Mouse (Mus musculus): ENCODE results near the gene Atg7. TPM values are rescaled to one million over a fixed set of nuclear protein-coding genes. Genes with fewer than 3 reads are reported as not detected.

Gene Atg7
- polyA plus RNA-seq, 1 experiment = 18.4 TPM

- no peak for DNase-seq (ENCODE audit: extremely low spot score in 1 of 2, low spot score in 1 of 2)
Measured at GRCm38 (mm10) chr6:114847582-114848174, 204.8 kb downstream of the Atg7 start.

DNA sequence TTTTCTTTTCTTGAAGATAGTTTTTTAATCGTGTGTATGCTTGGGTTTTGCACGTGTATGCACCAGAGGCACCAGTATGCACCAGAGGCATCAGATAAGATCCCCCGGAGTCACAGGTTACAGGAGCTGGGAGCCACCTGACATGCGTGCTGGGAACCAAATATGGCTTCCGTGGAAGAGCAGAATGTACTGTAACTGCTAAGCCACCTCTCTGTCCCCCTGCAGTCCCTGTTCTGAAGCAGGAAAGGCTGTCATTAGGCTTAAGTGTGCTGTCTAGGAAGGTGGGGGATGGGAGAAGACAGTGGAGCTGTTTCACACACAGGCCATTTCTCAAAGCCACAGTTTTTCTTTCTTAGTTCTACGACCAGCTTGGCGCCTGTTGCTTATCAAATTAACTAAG is 205.9 kb downstream of the Atg7 start:
- DNase-seq (ENCODE audit: extremely low spot score in 1 of 2, low spot score in 1 of 2) = no peak

DNA sequence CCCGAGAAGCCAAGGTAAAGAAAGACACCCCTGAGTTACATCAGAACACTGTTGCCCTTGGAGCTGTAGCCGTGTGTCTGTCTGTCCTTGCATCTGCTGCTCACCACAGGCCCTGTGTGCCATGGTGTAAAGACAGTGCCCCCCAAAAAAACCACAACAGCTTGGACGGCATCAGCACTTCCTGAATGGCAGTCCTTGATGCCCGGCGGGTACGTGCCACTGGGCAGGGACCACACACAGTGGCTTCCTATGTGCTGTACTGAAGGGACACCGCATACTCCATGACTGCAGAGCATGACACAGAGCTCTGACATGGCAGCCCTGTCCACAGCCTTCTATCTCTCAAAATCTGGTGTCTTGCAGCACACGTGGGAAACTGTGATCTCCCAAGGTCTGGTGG is 206.9 kb downstream of the Atg7 start:
- no peak for DNase-seq (ENCODE audit: extremely low spot score in 1 of 2, low spot score in 1 of 2)

DNA sequence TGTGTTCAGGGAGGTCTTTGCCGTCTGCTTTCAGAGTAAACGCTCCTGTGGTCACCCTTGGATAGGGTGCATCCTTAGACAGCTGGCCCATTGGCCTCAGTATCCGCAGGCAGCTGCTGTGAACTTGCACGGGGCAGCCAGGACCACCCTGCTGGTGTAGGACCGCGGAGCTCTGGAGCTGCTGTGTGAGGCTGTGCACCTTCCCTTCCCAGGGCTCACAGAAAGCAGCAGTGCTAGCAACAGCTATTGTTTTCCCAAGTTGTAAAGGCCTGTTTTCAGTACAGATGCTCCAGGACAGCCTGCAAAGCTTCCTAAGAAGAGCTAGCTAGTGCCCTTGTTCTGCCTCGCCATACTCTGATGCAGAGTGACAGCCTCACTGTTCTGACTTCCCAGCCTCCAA is 208.8 kb downstream of the Atg7 start:
- no peak for DNase-seq (ENCODE audit: extremely low spot score in 1 of 2, low spot score in 1 of 2)

DNA sequence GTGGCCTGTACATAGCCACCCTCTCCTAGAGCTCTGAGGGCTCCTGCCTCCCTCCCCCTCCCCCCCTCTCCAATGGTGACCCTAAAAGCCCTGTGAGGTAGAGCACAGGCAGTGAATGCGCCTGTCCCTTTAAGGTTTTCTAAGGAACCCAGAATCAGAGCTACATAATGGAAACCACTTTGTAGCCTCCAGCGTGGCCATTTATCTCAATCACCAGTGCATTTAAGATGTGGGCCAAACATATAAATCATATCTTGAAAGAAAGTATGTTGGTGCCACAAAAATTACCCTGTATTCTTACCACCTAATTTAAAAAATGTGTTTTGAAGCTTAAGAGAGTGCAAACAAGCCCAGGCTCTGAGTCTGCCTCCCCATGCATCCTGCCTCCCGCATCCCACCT is 209.8 kb downstream of the Atg7 start:
- no peak for DNase-seq (ENCODE audit: extremely low spot score in 1 of 2, low spot score in 1 of 2)

GRCm38 (mm10) chr6:114854368-114854767 is 211.5 kb downstream of the Atg7 start:
- no peak for DNase-seq (ENCODE audit: extremely low spot score in 1 of 2, low spot score in 1 of 2)

DNA sequence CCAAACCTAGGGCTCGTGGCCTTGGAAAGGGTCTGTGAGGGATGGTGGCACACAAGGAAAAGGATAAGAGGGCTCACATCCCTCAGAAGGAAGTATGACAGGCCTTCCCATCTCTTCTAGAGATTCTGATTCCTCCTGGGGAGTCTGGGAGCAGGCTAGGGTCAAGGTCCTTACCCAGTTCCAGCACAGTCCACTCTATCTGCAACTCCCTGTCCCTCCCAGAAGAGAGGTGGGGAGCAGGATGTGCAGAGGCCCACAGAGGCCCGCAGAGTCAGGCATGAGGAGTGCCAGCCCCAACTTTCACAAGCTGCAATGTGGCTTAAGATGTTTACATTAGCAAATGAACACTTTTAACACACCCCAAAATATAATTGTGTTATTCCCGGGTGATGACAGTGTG is 212.7 kb downstream of the Atg7 start:
- no peak for DNase-seq (ENCODE audit: extremely low spot score in 1 of 2, low spot score in 1 of 2)

DNA sequence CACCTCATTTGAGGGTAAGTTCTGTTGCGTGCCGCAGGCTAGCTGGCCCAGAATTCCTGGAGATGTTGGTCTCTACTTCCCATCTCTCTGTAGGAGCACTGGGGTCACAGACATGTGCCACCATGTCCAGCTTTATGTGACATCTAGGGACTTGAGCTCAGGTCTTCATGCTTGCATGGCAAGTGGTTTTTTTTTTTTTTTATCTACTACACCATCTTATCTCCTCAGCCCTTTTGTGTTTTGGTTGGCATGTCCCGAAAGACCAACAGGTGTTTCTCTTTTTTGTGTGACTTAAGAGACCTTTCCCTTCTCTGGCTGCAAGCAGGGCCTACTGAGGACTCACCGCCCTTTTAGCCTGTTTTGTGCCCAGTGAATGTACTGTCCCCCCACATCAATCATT is 213.6 kb downstream of the Atg7 start:
- DNase-seq (ENCODE audit: extremely low spot score in 1 of 2, low spot score in 1 of 2) = no peak

DNA sequence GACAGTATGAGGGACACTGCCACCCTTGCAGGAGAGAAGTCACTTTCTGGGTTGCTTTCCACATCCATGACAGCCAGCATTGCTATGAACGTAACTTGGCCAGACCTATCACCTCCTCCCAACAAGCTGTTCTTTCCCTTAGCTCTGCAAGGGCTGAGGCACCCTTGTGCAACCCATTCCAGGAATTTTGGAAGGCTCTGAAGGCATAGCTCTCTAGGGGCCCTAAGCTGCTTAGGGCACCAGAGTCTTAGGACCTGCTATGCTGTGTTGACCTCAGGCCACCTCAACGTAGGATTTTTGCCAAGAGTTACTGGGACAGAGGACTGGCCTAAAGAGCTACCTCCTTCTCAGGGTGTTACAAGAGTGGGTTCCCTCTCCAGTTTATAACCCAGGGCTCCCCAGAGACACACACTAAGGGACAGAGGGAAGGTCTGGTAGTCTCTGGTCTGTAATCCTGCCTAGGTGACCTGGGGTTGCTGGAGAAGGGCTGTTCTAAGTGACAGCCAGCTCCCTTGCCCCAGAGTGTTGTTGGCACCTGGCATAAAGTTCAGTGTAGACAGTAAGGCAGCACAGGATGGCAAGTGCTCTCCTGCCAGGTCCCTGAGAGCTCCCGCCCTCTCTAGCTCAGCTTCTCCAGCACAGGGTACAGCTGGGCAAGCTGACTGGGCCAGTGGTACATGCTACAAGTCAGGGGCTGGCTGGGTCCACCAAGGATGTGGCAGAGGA is 215.3 kb downstream of the Atg7 start:
- DNase-seq (ENCODE audit: extremely low spot score in 1 of 2, low spot score in 1 of 2) = peak; percentile 30 to 55

DNA sequence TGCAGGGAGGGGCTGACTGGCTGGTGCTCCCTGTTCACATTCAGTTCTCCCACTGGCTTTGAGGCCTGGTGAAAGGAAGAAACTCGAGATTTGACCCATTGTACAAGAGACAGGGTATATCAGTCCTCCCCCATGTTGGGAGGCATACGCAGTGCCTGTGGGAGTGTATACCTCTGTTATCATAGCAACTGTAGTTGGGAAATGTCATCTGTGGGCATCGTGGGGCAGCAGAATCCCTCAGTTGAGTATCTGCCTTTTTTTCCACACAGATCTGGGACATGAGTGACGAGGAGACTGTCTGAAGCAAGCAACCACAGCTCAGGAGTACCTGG is 215.8 kb downstream of the Atg7 start:
- DNase-seq (ENCODE audit: extremely low spot score in 1 of 2, low spot score in 1 of 2) = peak in 1 of 2 experiments; percentile 28

DNA sequence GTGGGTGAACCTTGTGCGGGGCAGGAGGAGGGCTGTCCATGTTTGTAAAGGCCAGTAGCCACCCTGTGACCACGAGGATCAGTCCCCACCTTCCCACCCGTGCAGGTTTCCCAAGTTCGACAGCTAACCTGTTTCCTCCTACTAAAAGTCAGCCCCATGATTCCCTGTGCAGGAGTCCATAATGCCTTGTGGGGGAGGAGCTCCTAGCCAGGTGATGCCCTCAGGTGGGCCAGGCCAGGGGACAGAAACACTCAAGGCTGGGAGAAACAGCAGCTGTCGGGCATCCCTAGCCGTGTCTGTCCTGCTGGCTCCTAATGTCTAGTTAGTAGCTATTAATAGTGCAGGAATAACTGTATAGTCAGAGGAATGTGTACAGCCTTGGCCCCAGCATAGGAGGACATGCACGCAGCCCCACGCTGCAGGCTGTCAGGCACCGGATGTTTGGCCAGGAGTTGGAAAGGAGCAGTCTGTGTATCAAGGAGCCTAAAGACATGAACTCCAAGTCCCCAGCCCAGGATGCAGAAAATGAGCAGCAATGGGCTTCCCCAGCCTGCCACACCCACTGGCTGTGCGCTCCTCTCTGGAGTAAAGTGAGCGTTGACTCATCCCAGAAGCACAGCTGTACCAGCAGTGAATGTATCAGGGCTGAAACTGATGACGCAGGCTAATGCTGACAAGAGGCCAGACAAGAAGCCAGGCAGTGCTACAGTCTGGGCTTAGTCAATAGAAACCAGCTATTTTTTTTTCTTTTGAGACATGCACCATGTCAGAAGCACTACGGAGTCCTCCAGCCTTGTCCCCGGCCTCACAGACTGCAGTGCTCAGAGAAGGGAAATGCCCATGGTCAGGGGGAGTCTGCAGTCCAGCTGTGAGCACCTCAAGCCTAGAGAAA is 218.0 kb downstream of the Atg7 start:
- DNase-seq (ENCODE audit: extremely low spot score in 1 of 2, low spot score in 1 of 2) = peak in 1 of 2 experiments; percentile 74

DNA sequence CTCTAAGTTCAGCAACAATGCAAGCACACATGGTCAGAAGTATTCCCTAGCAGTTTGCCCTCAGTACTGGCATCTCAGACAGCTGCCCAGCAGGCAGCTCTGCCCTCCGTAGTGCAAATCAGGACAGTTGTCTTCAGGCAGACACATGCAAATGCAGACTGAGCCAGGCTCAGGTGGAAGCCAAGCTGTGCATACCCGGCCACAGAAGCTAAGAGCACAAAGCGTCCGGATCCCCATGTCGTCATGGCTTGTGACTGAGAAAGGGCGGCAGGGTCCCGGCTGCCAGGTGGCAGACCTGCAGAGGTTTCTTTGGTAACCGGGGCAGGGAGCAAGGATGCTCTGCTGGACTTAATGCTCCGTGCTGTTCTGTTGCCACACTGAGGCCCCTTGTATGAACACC is 218.7 kb downstream of the Atg7 start:
- DNase-seq (ENCODE audit: extremely low spot score in 1 of 2, low spot score in 1 of 2) = no peak

DNA sequence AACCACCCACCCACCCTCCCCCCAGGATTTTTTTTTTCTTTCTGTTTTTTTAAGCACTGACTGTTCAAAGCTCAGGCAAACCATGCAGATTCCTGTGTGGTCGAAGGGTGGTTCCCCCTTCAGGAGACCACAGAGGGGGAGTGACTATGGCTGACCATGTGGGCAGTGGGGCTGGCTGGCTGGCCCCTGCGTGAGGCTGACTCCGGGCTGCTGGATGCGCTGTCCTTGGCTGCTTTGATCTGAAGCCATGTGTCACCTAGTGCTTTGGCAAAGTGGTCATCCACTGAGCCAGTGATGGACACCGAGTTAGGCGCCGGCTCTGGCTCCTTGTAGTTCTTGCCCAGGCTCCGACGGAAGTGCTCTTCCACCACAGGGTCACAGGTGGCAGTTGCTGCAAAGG is 219.1 kb downstream of the Atg7 start:
- DNase-seq (ENCODE audit: extremely low spot score in 1 of 2, low spot score in 1 of 2) = no peak

DNA sequence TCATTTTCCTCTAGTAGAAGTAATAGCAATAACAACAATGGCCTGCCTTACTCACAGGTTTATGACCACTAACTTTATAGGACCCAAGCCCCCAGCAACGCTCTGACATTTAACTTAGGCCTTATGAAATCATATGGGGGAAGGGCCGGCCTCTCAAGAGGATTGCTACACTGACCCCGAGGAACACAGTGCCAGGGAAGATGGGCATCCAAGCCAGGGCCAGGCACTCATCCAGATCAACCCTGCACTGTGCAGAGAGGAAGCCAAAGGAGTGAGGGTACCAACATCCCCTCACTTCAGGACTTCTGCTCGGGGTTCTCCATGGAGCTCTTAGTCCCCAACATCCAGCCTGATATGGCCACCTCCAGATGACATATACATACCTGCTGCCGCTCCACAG is 220.6 kb downstream of the Atg7 start:
- no peak for DNase-seq (ENCODE audit: extremely low spot score in 1 of 2, low spot score in 1 of 2)

DNA sequence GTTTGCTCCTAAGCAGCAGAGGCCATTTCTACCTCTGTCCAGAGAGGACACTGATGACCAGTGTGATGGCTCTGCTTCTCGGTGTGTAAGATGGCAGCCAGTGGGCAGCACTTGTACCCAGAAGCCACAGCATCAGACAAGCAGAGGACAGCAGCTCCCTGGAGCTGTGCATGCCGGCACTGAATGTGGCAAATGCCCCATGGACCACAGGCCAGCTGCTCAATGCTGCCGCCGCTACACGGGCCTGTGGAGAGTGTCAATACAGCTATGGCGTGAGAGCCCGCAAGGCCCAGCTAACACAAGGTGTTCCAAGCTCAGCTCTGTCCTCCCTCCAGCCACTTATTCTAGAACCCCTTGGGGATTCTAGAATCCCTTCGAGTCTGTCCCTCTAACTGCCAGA is 221.5 kb downstream of the Atg7 start:
- no peak for DNase-seq (ENCODE audit: extremely low spot score in 1 of 2, low spot score in 1 of 2)

- DNase-seq (ENCODE audit: extremely low spot score in 1 of 2, low spot score in 1 of 2) = peak in 1 of 2 experiments; percentile 45
Measured at GRCm38 (mm10) chr6:114866078-114866477, 223.2 kb downstream of the Atg7 start.

DNA sequence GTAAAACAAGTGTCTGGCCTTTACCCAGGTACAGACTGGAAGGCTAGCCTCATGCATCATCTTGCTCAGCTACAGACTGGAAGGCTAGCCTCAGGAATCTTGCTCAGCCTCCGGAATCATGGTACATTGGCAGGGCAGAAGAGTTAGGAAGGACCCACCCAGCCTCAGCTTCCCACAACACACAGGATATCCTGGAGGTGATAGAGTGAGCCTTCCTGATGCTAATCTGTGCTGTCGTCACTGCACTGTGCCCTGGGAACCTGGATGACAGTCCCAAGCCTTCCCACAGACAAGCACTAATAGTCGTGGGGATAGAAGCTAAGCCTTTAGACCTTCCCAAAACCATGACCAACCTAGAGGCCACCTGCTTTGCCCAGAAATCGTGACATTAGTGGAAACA is 223.7 kb downstream of the Atg7 start:
- no peak for DNase-seq (ENCODE audit: extremely low spot score in 1 of 2, low spot score in 1 of 2)

- DNase-seq (ENCODE audit: extremely low spot score in 1 of 2, low spot score in 1 of 2) = no peak
Measured at GRCm38 (mm10) chr6:114868656-114869055, 225.8 kb downstream of the Atg7 start.

- DNase-seq (ENCODE audit: extremely low spot score in 1 of 2, low spot score in 1 of 2) = no peak
Measured at GRCm38 (mm10) chr6:114869501-114870076, 226.7 kb downstream of the Atg7 start.

- DNase-seq (ENCODE audit: extremely low spot score in 1 of 2, low spot score in 1 of 2) = no peak
Measured at GRCm38 (mm10) chr6:114871010-114871660, 228.2 kb downstream of the Atg7 start.

GRCm38 (mm10) chr6:114873808-114874137 is 230.9 kb downstream of the Atg7 start:
- DNase-seq (ENCODE audit: extremely low spot score in 1 of 2, low spot score in 1 of 2) = no peak

Data from frontal cortex, adult 2 months (tissue).